Mouse (Mus musculus) liver, embryonic 16.5 days (tissue): ENCODE measurements around the gene Igsf11. TPM values are rescaled to one million over a fixed set of nuclear protein-coding genes. Genes with fewer than 3 reads are reported as not detected.

Experiments
- ATAC-seq: fragments of 200-750 bp; cut with Nextera tagmentation; 2 replicates; pipeline ENCODE4 v1.8.0; 2017; ENCODE audit warnings: low read depth, mild to moderate bottlenecking, moderate number of reproducible peaks, moderate library complexity
- H3K27ac ChIP-seq: fragments of 300-500 bp; sonication (generic); 2 replicates; pipeline ENCODE4 v1.5.1; 2014; ENCODE audit warnings: mild to moderate bottlenecking, low read length
- H3K27me3 ChIP-seq: fragments of 300-500 bp; sonication (generic); 2 replicates; pipeline ENCODE4 v1.6.1; 2014; ENCODE audit warnings: low read depth, low read length, mixed read lengths; ENCODE audit not compliant: control insufficient read depth, insufficient read depth
- H3K36me3 ChIP-seq: fragments of 300-500 bp; sonication (generic); 2 replicates; pipeline ENCODE4 v1.6.1; 2014; ENCODE audit warnings: mild to moderate bottlenecking; ENCODE audit not compliant: control insufficient read depth, insufficient read depth
- H3K4me1 ChIP-seq: fragments of 300-500 bp; sonication (generic); 2 replicates; pipeline ENCODE4 v1.6.1; 2014; ENCODE audit warnings: low read depth, low read length, mixed read lengths; ENCODE audit not compliant: control insufficient read depth
- H3K4me2 ChIP-seq: fragments of 300-500 bp; sonication (generic); 2 replicates; pipeline ENCODE4 v1.6.1; 2014; ENCODE audit warnings: low read depth, low read length, mixed read lengths
- H3K4me3 ChIP-seq: fragments of 300-500 bp; sonication (generic); 2 replicates; pipeline ENCODE4 v1.5.1; 2014; ENCODE audit warnings: low read depth, mild to moderate bottlenecking, low read length
- H3K9ac ChIP-seq: fragments of 300-500 bp; sonication (generic); 2 replicates; pipeline ENCODE4 v1.6.1; 2014; ENCODE audit warnings: low read depth, low read length
- H3K9me3 ChIP-seq: fragments of 300-500 bp; sonication (generic); replicated peaks from 2 replicates; pipeline ENCODE4 v1.6.1; 2016; ENCODE audit warnings: low read length; ENCODE audit not compliant: control insufficient read depth
- WGBS: fragments of 180-500 bp; shearing (Covaris S2); extraction: QIAGEN DNeasy Blood & Tissue Kit; methylation state at CpG from one replicate; pipeline ENCODE4 v1.1.7; 2014; ENCODE audit not compliant: insufficient replicate concordance; 5-methylcytosine and 5-hydroxymethylcytosine counted together
- polyA plus RNA-seq: library from polyadenylated mRNA; unstranded; fragments of >200 nt; fragmentation: Nextera tagmentation; extraction: Ambion mirVana; gene quantifications from 2 replicates; pipeline ENCODE4 v1.2.1, GENCODE M21; 2015

Igsf11 gene
- polyA plus RNA-seq, 1 experiment from 2014 or later: 0.12 TPM

GRCm38 (mm10) chr16:38960550-38960949 is 68.1 kb downstream of the Igsf11 start:
- H3K27me3 ChIP-seq: no peaks in the 10 kb centered on the region
- no peak overlapping the region for H3K4me3 ChIP-seq
- H3K4me1 ChIP-seq: no peaks in the 10 kb centered on the region
- H3K27ac ChIP-seq: no peak overlapping the region
- H3K9ac ChIP-seq: no peak overlapping the region
- no peak overlapping the region for H3K4me2 ChIP-seq
- 57% methylated on average over 8 of the region's 8 CpGs for WGBS
- no peaks in the 10 kb centered on the region for H3K9me3 ChIP-seq
- no peaks in the 10 kb centered on the region for H3K36me3 ChIP-seq
- no peak for ATAC-seq

- Histone ChIP-seq H3K9ac (no peak overlapping the region), H3K9me3 (no peaks in the 10 kb centered on the region), H3K4me3 (no peak overlapping the region), H3K36me3 (no peaks in the 10 kb centered on the region), H3K4me1 (no peaks in the 10 kb centered on the region), H3K27ac (no peak overlapping the region), H3K4me2 (no peak overlapping the region), H3K27me3 (no peaks in the 10 kb centered on the region)
- WGBS: 63% methylated on average over 2 of the region's 2 CpGs
- ATAC-seq: no peak
These were observed 69.4 kb downstream of the Igsf11 start for GRCm38 (mm10) chr16:38961865-38962264.

DNA sequence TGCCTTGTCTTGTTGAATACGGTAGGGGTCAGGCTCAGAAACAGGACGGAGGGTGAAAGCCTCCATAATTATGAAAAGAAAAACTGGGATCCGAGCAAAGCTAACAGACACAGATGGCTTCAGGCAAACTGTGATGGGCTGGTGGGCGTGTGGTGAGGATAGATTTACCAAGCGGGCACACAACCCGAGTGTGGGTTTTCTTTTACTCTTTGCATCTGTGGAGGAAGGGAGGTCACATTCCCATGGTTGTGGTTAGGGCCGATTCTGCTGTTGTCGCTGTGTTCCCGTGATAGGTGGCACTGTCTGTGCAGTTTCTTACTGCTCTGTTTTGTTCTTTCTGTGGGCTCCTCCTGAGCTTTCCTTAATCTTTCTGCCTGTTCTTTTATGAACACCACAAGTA is 70.2 kb downstream of the Igsf11 start:
- Histone ChIP-seq H3K27ac (no peak overlapping the region), H3K36me3 (no peaks in the 10 kb centered on the region)
- ATAC-seq: no peak

GRCm38 (mm10) chr16:38967026-38967425 is 74.6 kb downstream of the Igsf11 start:
- WGBS: 72% methylated on average over 10 of the region's 10 CpGs
- ATAC-seq: no peak

More for the DNA sequence above, 70.2 kb downstream of the Igsf11 start:
- H3K4me1 ChIP-seq: no peaks in the 10 kb centered on the region
- H3K4me3 ChIP-seq: no peak overlapping the region
- H3K27me3 ChIP-seq: no peaks in the 10 kb centered on the region
- WGBS: 48% methylated on average over 9 of the region's 9 CpGs
- H3K9ac ChIP-seq: no peak overlapping the region
- no peaks in the 10 kb centered on the region for H3K9me3 ChIP-seq
- no peak overlapping the region for H3K4me2 ChIP-seq

DNA sequence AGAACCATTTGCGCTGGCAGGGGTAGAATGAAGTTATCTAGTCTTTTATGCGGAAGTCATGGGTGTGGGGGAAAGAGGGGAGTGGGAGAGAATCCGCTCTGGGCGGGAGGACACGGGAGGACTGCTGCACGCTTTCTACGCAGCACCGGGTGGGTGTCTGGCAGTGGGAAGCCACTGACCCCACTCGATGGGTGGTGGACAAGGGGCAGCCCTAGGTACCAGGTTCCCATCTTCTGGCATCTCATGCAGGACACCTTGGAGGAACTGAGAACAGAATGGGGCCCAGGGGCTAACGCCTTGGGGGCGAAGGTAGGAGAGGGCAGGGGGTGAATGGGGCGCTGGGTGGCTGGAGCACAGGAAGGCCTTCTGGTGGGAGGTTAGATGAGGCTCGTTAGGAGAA is 83.7 kb downstream of the Igsf11 start:
- Histone ChIP-seq H3K9ac (no peak overlapping the region), H3K4me2 (no peak overlapping the region), H3K27me3 (no peaks in the 10 kb centered on the region), H3K4me1 (no peaks in the 10 kb centered on the region), H3K27ac (no peak overlapping the region), H3K36me3 (no peaks in the 10 kb centered on the region), H3K9me3 (no peaks in the 10 kb centered on the region), H3K4me3 (no peak overlapping the region)
- WGBS: 64% methylated on average over 13 of the region's 13 CpGs
- ATAC-seq: no peak

More at GRCm38 (mm10) chr16:38967026-38967425, 74.6 kb downstream of the Igsf11 start:
- H3K9me3 ChIP-seq: no peaks in the 10 kb centered on the region
- no peaks in the 10 kb centered on the region for H3K36me3 ChIP-seq
- no peaks in the 10 kb centered on the region for H3K4me1 ChIP-seq
- no peaks in the 10 kb centered on the region for H3K27me3 ChIP-seq
- H3K4me2 ChIP-seq: no peak overlapping the region
- no peak overlapping the region for H3K4me3 ChIP-seq
- no peak overlapping the region for H3K9ac ChIP-seq
- no peak overlapping the region for H3K27ac ChIP-seq

DNA sequence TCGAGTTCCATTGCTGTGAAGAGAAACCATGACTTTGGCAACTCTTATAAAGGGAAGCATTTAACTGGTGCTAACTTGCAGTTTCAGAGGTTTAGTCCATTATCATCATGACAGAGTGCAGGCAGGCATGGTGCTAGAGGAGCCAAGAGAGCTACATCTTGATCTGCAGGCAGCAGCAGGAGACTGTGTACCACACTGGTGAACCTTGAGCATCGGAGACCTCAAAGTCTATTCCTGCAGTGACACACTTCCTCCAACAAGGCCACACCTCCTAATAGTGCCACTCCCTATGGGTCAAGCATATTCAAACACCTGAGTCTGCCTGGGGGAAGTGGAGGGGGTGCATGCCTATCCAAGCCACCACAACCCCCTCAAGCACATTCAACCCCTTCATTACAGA is 86.1 kb downstream of the Igsf11 start:
- H3K9ac ChIP-seq: no peak overlapping the region
- 53% methylated on average over 2 of the region's 2 CpGs for WGBS
- H3K4me1 ChIP-seq: no peaks in the 10 kb centered on the region
- no peak overlapping the region for H3K4me3 ChIP-seq
- no peak for ATAC-seq
- H3K9me3 ChIP-seq: no peaks in the 10 kb centered on the region
- H3K27ac ChIP-seq: no peak overlapping the region
- no peak overlapping the region for H3K4me2 ChIP-seq
- no peaks in the 10 kb centered on the region for H3K27me3 ChIP-seq
- H3K36me3 ChIP-seq: no peaks in the 10 kb centered on the region

DNA sequence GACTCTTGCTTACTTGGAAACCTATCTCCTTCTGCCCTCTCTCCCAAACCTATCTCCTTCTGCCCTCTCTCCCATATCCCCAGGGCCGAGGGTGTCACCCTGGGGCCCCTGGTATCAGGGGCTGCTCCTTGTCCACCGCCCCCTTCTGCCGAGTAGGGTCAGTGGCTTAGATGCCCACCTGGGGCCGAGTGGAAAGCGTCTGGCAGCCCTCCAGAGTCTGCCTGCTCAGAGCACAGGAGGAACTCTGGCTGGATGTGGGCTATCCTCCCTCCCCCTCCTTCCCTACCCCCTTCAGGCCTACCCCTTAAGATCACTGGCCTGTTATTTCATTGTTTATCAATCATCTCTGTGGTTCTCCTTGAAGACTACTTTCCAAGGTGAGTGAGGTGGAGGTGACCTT is 88.1 kb downstream of the Igsf11 start:
- Histone ChIP-seq H3K9me3 (no peaks in the 10 kb centered on the region), H3K36me3 (no peaks in the 10 kb centered on the region), H3K27ac (no peak overlapping the region), H3K27me3 (no peaks in the 10 kb centered on the region), H3K9ac (no peak overlapping the region), H3K4me3 (no peak overlapping the region), H3K4me1 (no peaks in the 10 kb centered on the region), H3K4me2 (no peak overlapping the region)
- ATAC-seq: no peak
- 53% methylated on average over 5 of the region's 5 CpGs for WGBS

- no peak for ATAC-seq
- 17% methylated on average over 5 of the region's 5 CpGs for WGBS
- H3K36me3 ChIP-seq: no peaks in the 10 kb centered on the region
- no peaks in the 10 kb centered on the region for H3K9me3 ChIP-seq
- no peak overlapping the region for H3K4me3 ChIP-seq
- H3K9ac ChIP-seq: no peak overlapping the region
- no peaks in the 10 kb centered on the region for H3K27me3 ChIP-seq
- H3K4me2 ChIP-seq: no peak overlapping the region
- H3K27ac ChIP-seq: no peak overlapping the region
- no peaks in the 10 kb centered on the region for H3K4me1 ChIP-seq
These were observed 89.6 kb downstream of the Igsf11 start for GRCm38 (mm10) chr16:38982051-38982450.

DNA sequence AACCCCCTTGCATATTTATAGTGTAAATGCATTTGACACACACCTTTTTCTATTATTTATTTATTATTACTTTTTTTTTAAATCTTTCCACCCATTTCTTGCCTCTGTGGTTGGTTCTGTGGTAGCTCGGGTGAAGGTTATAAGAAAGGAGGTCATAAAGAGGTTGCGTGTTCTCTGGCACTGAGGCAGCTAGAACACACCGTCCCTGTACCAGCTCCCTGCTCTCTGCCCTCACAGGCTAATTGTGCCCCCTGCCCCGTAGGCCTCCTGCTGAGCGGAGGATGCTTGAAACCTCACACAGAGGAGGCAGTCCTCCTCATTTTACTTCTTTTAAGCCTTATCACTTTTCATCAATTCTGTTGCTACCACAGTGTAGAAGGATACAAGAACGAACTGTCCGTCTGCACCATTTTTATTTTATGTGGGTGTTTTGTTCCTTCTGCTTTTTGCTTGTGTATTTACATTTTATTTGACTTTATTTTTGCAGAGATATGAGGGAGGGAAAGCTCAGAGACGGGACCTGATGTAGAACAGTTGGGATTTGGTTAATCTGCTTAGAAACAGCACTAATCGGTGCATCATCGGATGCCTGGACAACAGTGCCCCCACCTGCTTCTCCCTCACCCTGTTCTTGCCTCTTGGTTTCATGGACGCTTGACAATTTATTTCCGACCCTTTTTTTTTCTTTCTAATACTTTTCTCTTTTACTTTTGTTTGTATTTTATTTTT is 90.2 kb downstream of the Igsf11 start:
- Histone ChIP-seq H3K27me3 (no peaks in the 10 kb centered on the region), H3K27ac (no peak overlapping the region), H3K4me3 (no peak overlapping the region), H3K36me3 (no peaks in the 10 kb centered on the region), H3K4me2 (no peak overlapping the region), H3K4me1 (no peaks in the 10 kb centered on the region), H3K9ac (no peak overlapping the region), H3K9me3 (no peaks in the 10 kb centered on the region)
- no peak for ATAC-seq
- WGBS: 50% methylated on average over 12 of the region's 12 CpGs
